Mouse (Mus musculus): Measurements from ENCODE around the gene Esr1.

Gene Esr1

GRCm38 (mm10) chr10:5008795-5009366 lies 397.5 kb downstream of the Esr1 start:
- DNase-seq = peak in 1 of 2 experiments; percentile 18

DNA sequence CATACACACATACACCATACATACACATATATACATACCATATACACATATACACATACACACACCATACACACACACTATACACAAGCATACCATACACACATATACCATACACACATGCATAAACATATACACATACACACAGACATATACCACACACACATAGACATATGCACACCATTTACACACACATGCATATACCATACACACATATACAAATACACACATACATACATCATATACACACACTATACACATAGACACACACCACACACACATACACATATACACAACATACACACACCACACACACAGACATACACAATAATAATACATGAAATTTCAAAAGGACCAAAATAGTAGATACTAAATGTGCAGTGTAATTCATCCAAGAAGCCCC lies 400.6 kb downstream of the Esr1 start:
- no peak for DNase-seq

- no peak for DNase-seq
Measured at GRCm38 (mm10) chr10:5014976-5015375, 403.6 kb downstream of the Esr1 start.

DNA sequence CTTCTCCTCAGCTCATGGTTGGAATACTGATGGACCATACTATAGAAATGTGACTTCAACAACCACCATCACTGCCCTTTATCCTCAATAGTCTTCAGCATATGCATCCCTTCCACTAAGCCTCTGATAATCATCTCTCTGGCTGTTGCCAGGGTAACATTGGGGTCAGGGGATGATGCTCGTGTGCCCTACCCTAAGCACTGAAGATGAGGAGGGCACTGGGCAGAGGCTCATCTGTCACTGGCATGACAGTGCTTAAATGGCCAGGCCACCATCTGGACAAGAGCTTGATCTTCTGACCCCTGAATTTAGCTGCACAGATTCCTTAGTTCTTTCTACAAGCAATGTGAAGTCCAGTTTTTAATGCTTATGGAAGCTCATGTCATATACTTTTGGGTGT lies 405.8 kb downstream of the Esr1 start:
- DNase-seq = no peak

DNA sequence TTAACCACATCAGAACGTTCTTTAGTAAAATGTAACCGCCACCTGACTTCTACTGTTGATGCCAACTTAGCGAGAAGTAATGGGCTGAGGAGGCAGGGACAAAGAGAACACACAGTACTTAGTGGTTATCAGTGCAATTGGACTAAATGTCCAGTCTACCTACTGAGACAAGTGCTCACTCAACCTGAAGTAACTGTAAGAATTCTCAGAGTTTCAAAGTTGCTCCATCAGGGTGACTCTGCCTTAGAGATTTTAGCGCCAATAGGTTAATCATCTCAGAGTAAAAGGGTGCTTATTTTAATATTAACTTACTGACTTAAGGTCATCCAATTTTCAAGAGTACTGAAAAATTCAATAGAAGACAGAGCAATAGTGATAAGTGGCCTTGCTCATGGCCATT lies 414.5 kb downstream of the Esr1 start:
- no peak for DNase-seq

DNA sequence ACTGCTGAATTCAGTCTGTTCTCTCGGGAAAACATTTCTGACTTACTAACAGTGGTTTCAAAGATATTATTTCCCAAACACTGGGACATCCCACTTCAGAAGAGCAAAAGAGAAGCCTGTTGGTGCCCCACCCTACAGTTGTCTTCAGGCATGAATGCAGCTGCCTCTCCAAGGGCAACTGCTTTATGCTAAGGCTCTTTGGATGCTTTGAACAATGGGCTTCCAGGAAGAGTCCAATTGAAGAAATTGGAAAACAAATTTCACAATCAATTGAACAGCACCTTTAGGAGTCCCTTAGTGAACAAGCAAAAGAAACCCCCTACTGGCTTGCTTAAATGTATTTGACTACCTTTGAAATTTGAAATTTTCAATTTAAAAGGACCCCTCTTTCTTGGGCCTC lies 415.8 kb downstream of the Esr1 start:
- no peak for DNase-seq

DNA sequence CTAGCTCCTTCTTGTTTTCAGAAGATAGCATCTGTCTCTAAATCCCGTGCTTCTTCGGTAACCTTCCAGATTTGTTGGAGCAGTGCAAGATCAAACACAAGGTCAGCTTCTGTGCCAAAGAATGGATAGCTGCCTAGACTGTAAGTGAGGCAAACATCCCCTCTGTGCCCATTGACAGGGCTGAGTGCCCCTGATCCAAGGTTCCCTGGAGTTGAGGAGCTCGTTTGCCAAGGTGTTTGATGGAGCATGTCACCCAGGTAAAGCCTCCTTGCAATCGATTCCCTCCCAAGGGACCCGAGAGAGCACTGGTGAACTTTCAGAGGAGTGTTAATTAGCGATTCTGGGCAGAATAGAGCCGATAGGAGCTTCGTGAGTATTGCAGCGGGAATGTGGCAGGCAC lies 416.9 kb downstream of the Esr1 start:
- no peak for DNase-seq

GRCm38 (mm10) chr10:5029161-5029560 lies 417.8 kb downstream of the Esr1 start:
- no peak for DNase-seq

GRCm38 (mm10) chr10:5029883-5030282 lies 418.5 kb downstream of the Esr1 start:
- DNase-seq = no peak

DNA sequence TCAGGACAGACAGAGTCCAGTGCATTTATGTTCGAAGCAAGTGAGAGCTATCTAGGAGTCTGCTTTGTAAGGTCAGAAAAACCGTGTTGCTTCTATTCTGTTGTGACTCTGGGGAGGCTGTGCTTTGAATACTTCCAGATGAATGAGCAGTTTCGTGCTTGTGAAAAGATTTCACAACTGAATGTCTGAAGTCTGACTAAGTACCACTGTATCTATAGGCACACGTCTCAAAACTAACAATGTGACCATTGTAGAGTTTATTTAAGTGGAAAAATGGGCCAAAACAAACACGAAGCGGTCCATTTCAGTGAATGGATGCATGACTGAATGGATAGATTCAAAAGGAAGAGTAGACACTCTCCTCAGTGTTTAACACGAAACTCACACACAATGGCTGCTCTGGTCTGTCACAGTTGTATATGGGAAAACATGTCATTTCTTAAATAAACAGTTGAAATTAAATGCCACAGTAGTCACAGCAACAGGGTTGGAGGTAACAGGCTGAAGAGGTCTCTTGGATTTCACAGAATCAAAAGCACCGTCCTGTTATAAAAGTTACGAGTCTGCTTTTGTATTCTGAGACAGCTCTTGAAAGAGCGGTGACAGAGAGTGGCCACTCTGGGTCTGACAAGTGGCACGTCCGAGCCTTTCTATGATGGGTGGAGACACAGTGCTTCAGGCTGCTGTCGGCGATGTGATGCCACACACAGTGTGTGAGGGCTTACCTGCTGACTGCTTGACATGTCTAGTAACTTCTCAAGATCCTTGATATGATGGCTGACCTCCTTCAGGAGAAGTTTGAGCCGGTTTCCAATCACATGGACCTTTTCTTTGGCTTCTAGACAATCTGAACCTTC lies 421.0 kb downstream of the Esr1 start:
- no peak for DNase-seq

DNA sequence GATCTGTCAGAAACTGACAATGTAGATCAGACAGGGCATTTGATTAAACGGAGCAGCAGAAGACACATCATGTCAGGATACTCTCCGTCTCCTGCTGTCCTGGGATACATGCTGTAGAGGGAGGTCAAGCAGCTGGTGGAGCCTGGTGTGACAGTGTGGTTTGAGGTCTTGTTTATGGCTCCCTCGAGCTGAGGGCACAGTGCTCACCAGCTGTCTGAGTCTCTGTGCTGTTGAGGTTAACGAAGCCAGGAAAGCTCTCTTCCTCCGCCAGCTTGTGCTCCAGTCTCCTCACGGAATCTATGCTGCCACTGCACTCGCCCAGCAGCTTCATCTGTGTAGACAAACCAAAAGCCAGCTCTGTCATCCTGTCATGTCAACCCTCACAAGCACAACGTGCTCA lies 429.9 kb downstream of the Esr1 start:
- DNase-seq = no peak

DNA sequence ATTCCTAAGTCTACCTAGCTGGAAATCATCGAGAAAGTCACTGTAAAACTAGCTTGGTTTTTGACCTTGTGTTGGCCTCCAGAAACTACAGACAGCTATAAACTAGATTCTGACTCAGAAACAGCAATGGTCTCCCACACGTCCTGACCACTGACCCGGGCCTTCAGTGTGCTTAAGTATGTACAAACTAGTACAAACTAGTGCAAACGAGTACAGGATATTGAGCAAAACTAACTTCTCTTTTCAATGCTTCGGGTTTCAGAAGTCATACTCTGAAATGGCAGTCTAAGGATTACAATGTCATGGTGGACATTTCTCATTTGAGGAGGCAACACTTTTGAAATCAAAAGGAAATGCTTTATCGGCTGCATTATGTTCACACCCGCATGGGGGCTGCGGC lies 433.1 kb downstream of the Esr1 start:
- DNase-seq = no peak

DNA sequence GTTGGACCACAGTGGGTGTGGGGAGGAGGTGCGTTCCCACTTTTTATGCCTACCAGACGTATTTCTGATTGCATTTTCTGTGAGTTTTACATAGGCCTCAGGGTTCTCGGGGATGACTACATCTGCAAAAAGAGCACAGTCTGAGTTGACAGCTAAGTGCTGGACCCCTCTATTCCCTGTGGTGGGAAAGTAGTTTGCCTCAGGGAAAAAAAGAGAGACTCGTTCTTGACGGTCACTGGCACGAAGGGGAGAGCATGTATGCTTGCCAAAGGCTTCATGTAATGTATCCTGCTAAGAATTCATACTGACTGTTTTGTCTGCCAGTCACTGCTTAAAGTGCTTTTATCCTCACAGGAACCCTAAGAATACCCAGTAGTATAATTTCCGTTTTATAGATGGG lies 433.8 kb downstream of the Esr1 start:
- DNase-seq = no peak

DNA sequence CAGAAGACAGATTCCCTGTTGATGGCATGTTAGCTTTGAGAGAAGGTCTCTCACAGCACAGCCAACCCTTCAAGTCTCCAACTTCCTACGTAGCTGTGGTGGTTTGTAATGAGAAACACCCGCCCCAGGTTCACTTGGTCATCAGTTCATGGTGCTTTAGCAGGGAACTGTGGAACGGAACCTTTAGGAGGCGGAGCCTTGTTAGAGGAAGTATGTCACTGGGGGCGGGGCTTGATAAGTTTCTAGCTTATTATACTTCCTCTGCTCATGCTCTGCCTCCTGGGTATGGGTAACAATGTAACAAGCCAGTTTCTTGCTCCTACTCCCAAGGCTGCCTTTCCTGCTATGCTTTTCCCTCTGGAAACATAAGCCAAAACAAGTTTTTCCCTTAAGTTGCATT lies 434.3 kb downstream of the Esr1 start:
- DNase-seq = no peak
